Mouse (Mus musculus): ENCODE measurements at regions not wholly inside any gene's neighbourhood (a gene's known extent, or its start where the extent isn't known, plus 50 kb on each side); places are given as distances from the start of the nearest gene placed in this dataset.

GRCm38 (mm10) chr10:112863808-112864207 is 65.0 kb downstream of the Atxn7l3b start:
- H3K27me3 ChIP-seq: no peaks in the 10 kb centered on the region
- no peak for ATAC-seq (ENCODE audit: low FRiP score, low read depth)
- no peaks in the 10 kb centered on the region for H3K36me3 ChIP-seq
- H3K9ac ChIP-seq: no peak overlapping the region
- H3K4me1 ChIP-seq (replicated peaks): no peaks in the 10 kb centered on the region
- no peak overlapping the region for H3K27ac ChIP-seq (replicated peaks)
- H3K9me3 ChIP-seq: no peaks in the 10 kb centered on the region
- H3K4me3 ChIP-seq: no peak overlapping the region
- no peak overlapping the region for H3K4me2 ChIP-seq

DNA sequence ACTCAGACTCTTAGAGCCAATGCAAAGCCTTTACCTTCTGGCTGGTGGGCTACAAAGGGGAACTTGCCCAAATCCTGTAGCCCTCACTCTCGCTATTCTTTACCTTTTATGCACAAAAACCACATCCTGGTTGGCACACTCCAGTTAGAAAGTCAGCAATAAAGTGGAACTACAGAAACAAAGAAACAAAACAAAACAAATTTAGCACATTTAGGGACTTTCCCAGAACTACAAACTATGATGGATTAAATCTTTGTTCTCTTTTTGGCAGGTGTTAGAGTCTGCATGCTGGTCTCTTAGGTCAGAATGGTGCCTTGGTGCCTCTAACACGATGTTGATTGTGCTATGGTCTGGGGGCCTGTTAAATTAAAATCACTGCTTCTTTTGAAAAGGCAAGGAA is 65.4 kb downstream of the Atxn7l3b start:
- no peaks in the 10 kb centered on the region for H3K4me1 ChIP-seq (replicated peaks)
- WGBS: 55% methylated on average over 2 of the region's 2 CpGs
- no peak overlapping the region for H3K4me3 ChIP-seq
- H3K9ac ChIP-seq: no peak overlapping the region
- H3K4me2 ChIP-seq: no peak overlapping the region
- H3K9me3 ChIP-seq: no peaks in the 10 kb centered on the region
- H3K36me3 ChIP-seq: no peaks in the 10 kb centered on the region
- H3K27ac ChIP-seq (replicated peaks): no peak overlapping the region
- H3K27me3 ChIP-seq: no peaks in the 10 kb centered on the region
- ATAC-seq (ENCODE audit: low FRiP score, low read depth): no peak

GRCm38 (mm10) chr10:112851997-112852396 is 76.8 kb downstream of the Atxn7l3b start:
- Histone ChIP-seq H3K27ac (replicated peaks) (no peak overlapping the region), H3K4me1 (replicated peaks) (no peaks in the 10 kb centered on the region), H3K9me3 (no peaks in the 10 kb centered on the region), H3K4me2 (no peak overlapping the region), H3K27me3 (no peaks in the 10 kb centered on the region), H3K9ac (no peak overlapping the region), H3K4me3 (no peak overlapping the region), H3K36me3 (no peaks in the 10 kb centered on the region)
- 80% methylated on average over 1 of the region's 1 CpGs for WGBS
- no peak for ATAC-seq (ENCODE audit: low FRiP score, low read depth)

DNA sequence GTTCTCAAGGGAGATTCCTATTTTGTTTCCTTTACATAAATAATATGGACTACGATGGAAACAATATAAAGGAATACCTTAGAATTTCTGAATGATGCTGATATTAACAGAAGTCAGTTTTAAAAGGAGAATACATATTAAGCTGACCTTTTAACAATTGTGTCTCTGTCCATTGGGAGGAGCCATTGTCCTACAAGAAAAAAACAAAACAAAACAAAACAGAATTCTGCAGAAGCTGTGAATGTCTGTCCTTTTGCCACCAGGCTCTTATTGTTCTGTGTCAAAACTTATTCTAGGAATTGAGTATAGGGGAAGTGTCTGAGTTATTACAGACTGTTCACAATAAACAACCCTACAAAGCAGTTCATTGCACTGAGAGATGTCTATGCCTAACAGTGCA is 82.6 kb downstream of the Atxn7l3b start:
- no peak overlapping the region for H3K27ac ChIP-seq (replicated peaks)
- ATAC-seq (ENCODE audit: low FRiP score, low read depth): no peak
- 53% methylated on average over 1 of the region's 1 CpGs for WGBS
- no peak overlapping the region for H3K4me2 ChIP-seq
- no peaks in the 10 kb centered on the region for H3K9me3 ChIP-seq
- H3K36me3 ChIP-seq: no peaks in the 10 kb centered on the region
- no peak overlapping the region for H3K9ac ChIP-seq
- H3K4me1 ChIP-seq (replicated peaks): no peaks in the 10 kb centered on the region
- no peaks in the 10 kb centered on the region for H3K27me3 ChIP-seq
- no peak overlapping the region for H3K4me3 ChIP-seq

- Histone ChIP-seq H3K4me3 (no peak overlapping the region), H3K4me2 (no peak overlapping the region)
- WGBS: 84% methylated on average over 11 of the region's 11 CpGs
Measured at GRCm38 (mm10) chr10:112837400-112838035, 91.3 kb downstream of the Atxn7l3b start.

DNA sequence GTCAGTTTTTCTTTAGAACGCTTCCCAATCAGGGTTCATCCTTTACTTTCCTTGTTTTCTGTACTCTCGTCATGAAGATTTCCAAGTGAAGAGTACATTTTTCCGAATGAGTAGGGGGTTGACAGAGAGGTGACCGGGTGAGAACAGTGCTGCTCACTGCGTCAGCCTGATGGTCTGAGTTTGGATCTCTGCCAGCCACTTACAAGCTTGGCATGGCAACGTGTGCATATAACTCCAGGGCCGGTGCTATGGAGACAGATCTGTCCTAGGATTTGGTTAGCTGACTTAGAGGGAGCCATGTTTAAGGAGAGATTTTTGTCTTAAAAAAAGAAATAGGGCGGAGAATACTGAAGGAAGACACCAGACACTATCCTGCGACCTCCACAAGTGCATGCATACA is 92.8 kb downstream of the Atxn7l3b start:
- Histone ChIP-seq H3K9me3 (no peaks in the 10 kb centered on the region), H3K4me2 (no peak overlapping the region), H3K9ac (no peak overlapping the region), H3K4me1 (replicated peaks) (no peaks in the 10 kb centered on the region), H3K27me3 (no peaks in the 10 kb centered on the region), H3K27ac (replicated peaks) (no peak overlapping the region), H3K4me3 (no peak overlapping the region), H3K36me3 (no peaks in the 10 kb centered on the region)
- 54% methylated on average over 9 of the region's 9 CpGs for WGBS
- ATAC-seq (ENCODE audit: low FRiP score, low read depth): peak; percentile 74; the same call in 1 of the 2 replicates

More at GRCm38 (mm10) chr10:112837400-112838035, 91.3 kb downstream of the Atxn7l3b start:
- no peaks in the 10 kb centered on the region for H3K9me3 ChIP-seq
- H3K9ac ChIP-seq: no peak overlapping the region
- no peaks in the 10 kb centered on the region for H3K36me3 ChIP-seq
- H3K27me3 ChIP-seq: no peaks in the 10 kb centered on the region
- H3K27ac ChIP-seq (replicated peaks): no peak overlapping the region
- no peaks in the 10 kb centered on the region for H3K4me1 ChIP-seq (replicated peaks)
- no peak for ATAC-seq (ENCODE audit: low FRiP score, low read depth)

DNA sequence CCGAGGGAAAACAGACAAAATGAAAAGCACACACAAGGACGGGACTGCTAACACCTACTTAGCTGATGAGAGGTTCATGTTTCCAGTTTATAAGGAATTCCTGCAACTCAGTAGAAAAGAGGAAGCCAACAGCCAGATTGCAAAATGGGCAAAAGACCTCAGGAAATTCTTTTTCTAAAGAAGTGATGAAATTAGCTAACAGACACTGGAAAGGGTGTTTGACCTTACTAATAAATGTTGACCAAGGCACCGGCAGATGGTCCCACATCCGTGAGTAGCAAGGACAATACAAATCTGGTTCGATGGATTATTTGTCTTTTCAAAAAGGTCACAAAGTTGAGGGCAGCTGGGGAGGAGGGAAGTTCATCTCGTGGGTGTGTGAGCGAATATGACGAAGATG is 93.3 kb downstream of the Atxn7l3b start:
- no peaks in the 10 kb centered on the region for H3K9me3 ChIP-seq
- H3K4me2 ChIP-seq: no peak overlapping the region
- WGBS: 65% methylated on average over 8 of the region's 8 CpGs
- H3K36me3 ChIP-seq: no peaks in the 10 kb centered on the region
- no peak overlapping the region for H3K9ac ChIP-seq
- H3K27ac ChIP-seq (replicated peaks): no peak overlapping the region
- ATAC-seq (ENCODE audit: low FRiP score, low read depth): no peak
- H3K27me3 ChIP-seq: no peaks in the 10 kb centered on the region
- H3K4me1 ChIP-seq (replicated peaks): no peaks in the 10 kb centered on the region
- H3K4me3 ChIP-seq: no peak overlapping the region

- H3K27me3 ChIP-seq: no peaks in the 10 kb centered on the region
- H3K9me3 ChIP-seq: no peaks in the 10 kb centered on the region
- H3K4me1 ChIP-seq (replicated peaks): no peaks in the 10 kb centered on the region
- WGBS: 35% methylated on average over 1 of the region's 1 CpGs
- no peak overlapping the region for H3K9ac ChIP-seq
- H3K36me3 ChIP-seq: no peaks in the 10 kb centered on the region
- H3K4me2 ChIP-seq: no peak overlapping the region
- peak overlapping the region; percentile 38; the same call in 1 of the 2 replicates for H3K27ac ChIP-seq (replicated peaks)
- 0 out of 2 replicates have a peak, but pooled peaks have one; percentile 38 for ATAC-seq (ENCODE audit: low FRiP score, low read depth)
- no peak overlapping the region for H3K4me3 ChIP-seq
Measured at GRCm38 (mm10) chr10:112810181-112810580, 118.6 kb downstream of the Atxn7l3b start.

DNA sequence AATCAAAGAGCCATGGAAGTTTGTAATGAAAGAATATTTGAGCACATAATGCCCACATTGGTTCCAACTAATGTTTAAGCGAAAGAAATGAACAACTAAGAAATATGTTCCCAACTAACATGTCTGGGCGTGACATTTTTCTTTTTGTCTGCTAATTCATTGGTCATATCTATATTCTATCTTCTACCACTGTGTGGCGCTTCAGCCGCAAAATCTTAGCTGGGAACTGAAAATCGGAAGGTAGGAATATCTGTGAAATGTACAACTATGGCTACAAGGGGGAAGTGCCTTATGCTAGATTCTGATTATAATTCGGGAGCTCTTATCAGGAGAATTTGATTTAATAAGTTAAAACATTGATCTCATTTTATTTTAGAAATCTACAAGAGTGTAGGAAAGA is 125.2 kb downstream of the Atxn7l3b start:
- no peaks in the 10 kb centered on the region for H3K27me3 ChIP-seq
- H3K9ac ChIP-seq: no peak overlapping the region
- no peaks in the 10 kb centered on the region for H3K4me1 ChIP-seq (replicated peaks)
- H3K4me2 ChIP-seq: no peak overlapping the region
- H3K36me3 ChIP-seq: no peaks in the 10 kb centered on the region
- no peak for ATAC-seq (ENCODE audit: low FRiP score, low read depth)
- WGBS: 48% methylated on average over 6 of the region's 6 CpGs
- no peak overlapping the region for H3K4me3 ChIP-seq
- H3K9me3 ChIP-seq: no peaks in the 10 kb centered on the region
- H3K27ac ChIP-seq (replicated peaks): no peak overlapping the region

DNA sequence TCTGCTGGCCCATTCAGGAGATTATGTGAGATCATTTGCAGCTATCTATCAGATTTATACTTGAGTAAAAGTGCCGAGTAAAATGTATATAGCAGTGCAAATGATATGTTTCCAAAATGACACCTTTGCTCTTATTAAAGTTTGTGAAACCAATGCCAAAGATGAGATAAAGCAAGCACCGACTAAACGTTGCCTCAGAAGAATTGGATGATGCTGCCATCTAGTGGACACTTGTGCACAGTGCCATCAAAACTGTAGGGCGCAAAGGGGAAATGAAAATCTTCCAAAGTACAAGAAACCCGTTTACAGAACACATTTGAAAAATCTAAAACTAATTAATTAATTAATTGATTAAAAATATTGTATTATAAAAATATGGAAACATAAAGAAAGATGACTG is 127.2 kb downstream of the Atxn7l3b start:
- no peaks in the 10 kb centered on the region for H3K4me1 ChIP-seq (replicated peaks)
- 6% methylated on average over 5 of the region's 5 CpGs for WGBS
- no peak overlapping the region for H3K27ac ChIP-seq (replicated peaks)
- H3K4me3 ChIP-seq: no peak overlapping the region
- no peak overlapping the region for H3K9ac ChIP-seq
- no peak overlapping the region for H3K4me2 ChIP-seq
- H3K27me3 ChIP-seq: no peaks in the 10 kb centered on the region
- no peaks in the 10 kb centered on the region for H3K9me3 ChIP-seq
- no peaks in the 10 kb centered on the region for H3K36me3 ChIP-seq
- ATAC-seq (ENCODE audit: low FRiP score, low read depth): peak; percentile 63; the same call in 1 of the 2 replicates

DNA sequence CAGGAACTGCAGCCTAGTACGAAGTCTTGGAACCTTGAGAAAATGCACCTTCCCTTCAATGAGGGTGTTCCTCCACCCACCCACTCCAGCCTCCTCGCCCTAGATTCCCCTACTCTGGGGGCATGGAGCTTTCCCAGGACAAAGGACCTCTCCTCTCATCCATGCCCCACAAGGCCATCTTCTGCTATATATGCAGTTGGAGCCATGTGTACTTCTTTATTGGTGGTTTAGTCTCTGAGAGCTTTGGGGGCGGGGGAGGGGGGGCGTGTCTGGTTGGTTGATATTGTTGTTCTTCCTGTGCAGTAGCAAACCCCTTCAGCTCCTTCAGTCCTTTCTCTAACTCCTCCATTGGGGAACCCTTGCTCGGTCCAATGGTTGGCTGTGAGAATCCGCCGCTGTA is 130.2 kb downstream of the Atxn7l3b start:
- Histone ChIP-seq H3K4me1 (replicated peaks) (no peaks in the 10 kb centered on the region), H3K36me3 (no peaks in the 10 kb centered on the region), H3K9ac (no peak overlapping the region), H3K27ac (replicated peaks) (no peak overlapping the region), H3K9me3 (no peaks in the 10 kb centered on the region), H3K4me3 (no peak overlapping the region), H3K4me2 (no peak overlapping the region), H3K27me3 (no peaks in the 10 kb centered on the region)
- WGBS: 55% methylated on average over 7 of the region's 7 CpGs
- ATAC-seq (ENCODE audit: low FRiP score, low read depth): no peak

GRCm38 (mm10) chr10:112798090-112798489 is 130.7 kb downstream of the Atxn7l3b start:
- Histone ChIP-seq H3K4me1 (replicated peaks) (no peaks in the 10 kb centered on the region), H3K36me3 (no peaks in the 10 kb centered on the region), H3K9me3 (no peaks in the 10 kb centered on the region), H3K4me3 (no peak overlapping the region), H3K9ac (no peak overlapping the region), H3K27me3 (no peaks in the 10 kb centered on the region), H3K4me2 (no peak overlapping the region), H3K27ac (replicated peaks) (no peak overlapping the region)
- ATAC-seq (ENCODE audit: low FRiP score, low read depth): no peak
- 12% methylated on average over 4 of the region's 4 CpGs for WGBS

DNA sequence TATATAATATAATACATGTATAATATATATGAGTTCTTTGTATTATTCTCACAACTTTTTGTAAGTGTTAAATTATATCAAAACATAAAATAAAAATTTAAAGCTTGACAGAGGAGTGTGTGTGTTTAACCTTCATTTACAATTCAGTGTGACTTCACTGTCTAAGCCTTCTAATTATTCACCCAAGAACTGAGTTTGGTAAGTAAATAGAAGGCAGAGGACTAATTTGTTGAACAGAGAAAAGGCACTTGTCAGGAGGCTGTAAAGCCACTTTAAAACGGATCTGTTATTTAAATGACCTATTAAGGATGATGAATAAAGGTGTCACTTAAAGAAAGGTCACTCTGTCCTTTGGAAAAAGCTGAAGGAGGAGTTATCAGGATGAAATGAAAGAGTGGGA is 132.9 kb downstream of the Atxn7l3b start:
- no peak overlapping the region for H3K4me2 ChIP-seq
- H3K36me3 ChIP-seq: no peaks in the 10 kb centered on the region
- no peak overlapping the region for H3K4me3 ChIP-seq
- no peaks in the 10 kb centered on the region for H3K27me3 ChIP-seq
- H3K9ac ChIP-seq: no peak overlapping the region
- H3K4me1 ChIP-seq (replicated peaks): no peaks in the 10 kb centered on the region
- H3K9me3 ChIP-seq: no peaks in the 10 kb centered on the region
- no peak overlapping the region for H3K27ac ChIP-seq (replicated peaks)
- 8% methylated on average over 1 of the region's 1 CpGs for WGBS
- ATAC-seq (ENCODE audit: low FRiP score, low read depth): no peak
